Mouse (Mus musculus): ENCODE measurements around the gene Mtpn.

DNA sequence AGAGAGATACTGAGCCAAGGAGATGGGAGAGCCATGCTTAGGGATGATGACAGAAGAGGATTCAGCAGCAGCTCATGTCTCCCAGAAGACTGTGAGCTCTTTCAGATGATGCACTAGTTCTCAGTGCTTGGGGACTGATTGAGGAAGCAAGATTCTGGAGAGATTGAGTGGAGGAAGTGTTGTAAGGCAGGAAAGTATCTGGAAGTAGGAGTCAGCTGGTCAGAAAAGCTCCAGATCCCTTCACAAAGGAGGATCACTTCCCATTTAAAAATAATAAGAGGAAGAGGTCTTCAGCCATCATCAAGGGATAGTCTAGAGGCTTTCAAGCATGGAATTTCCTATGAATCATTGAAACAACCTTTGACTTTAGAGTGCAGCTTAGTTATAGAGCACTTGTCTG lies 29.0 kb upstream of the Mtpn start:
- TF ChIP-seq CTCF (IDR thresholded peaks at IDR 0.05; ENCODE audit: extremely low read depth, insufficient read depth, insufficient read length, insufficient replicate concordance), result no peak
- no peak for TF ChIP-seq POLR2A (IDR thresholded peaks at IDR 0.05; ENCODE audit: low read depth, low read length)

Data from spleen, adult 2 months (tissue).